Mouse (Mus musculus): Measurements from ENCODE around the gene Plekha8.

The Plekha8 gene

DNA sequence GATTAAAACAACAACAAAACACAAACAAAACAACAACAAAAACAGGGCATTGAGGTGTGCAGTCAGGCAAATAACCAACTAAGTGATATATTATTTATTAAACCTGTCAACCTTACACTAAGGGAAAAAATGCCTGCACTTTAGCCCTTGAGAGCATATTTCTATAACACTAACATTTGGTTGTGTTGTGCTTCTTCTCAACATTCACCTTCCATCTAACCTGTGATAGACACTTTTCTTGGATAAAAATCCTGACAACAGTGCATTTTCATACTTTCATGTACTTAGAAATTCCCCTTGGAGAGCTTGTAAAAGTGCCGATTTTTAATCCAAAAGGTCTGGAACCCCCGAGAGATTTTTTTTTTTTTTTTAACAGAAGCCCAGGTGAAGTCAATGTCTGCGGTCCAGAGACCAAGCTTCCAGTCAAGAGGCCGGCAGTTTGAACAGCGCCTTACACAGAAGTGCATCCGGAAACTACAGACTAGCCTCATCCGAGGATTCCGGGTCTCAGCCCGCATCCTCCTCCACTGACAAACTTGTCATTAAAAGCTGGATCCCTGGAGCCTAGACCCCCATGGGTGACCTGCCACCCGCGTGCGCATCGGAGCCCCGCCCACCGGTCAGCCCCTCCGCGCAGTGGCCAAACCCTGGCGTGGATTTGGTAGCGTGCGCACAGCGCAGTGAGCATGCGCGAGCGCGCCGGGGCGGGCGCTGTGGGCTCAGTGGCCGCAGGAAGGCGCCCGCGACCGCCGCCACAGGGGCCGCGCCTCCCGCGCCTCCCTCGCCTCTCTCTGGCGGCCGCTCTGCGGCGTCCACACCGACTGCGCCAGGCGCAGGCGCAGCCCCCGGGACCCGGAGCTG is at the start of gene Plekha8:
TSS of gene Plekha8 (plus strand) at position 643 of the 861 bp plus-strand sequence.
- peak; percentile 94 for DNase-seq

DNA sequence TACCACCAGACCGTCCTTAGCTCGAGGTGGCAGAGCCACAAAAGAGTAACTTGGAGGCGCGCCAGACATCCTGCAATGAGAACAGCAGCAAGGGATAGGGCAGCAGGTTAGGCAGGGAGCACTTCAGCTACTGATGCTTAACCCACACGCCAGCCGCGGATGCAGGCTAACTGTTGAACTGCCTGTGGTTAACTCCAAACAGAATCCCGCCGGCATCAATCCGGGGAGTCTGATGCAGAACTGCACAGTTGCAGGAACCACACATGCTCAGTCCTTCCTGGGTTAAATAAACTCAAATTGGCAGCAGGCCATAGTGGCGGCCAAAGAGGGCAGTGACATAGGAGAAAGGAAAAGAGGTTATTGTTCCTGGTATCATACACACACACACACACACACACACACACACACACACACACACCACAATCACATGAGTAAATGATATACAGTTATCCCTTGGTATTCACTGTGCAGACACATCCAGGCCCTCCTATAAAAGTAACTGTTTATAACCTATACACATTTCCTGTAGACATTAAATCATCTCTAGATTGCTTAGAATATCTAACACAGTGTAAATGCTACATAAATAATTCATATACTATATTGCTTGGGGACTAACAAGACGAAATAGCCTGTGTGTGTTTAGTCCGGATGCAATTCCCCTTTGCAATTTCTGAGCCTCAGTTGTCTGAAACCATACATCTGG is 46.4 kb upstream of the Plekha8 start:
- peak; percentile 68 for DNase-seq

DNA sequence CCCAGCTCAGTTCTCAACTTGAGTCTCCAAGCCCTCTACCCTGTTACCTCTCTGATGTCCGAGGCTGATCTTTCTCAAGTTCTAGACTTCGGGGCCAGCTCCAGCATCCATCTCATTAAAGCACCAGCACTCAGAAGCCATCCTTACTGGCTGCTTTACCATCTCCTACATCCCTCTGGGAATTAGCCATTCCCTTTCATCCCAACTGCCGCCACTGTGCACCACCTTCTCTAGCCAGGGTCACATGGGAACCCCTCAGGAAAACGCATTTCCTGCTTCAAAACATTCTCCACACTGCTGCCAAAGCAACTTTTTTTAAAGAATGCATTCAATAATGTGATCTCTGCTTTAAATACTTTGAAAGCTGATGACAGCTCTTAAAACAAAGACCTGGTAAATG is 45.6 kb upstream of the Plekha8 start:
- no peak for DNase-seq

DNA sequence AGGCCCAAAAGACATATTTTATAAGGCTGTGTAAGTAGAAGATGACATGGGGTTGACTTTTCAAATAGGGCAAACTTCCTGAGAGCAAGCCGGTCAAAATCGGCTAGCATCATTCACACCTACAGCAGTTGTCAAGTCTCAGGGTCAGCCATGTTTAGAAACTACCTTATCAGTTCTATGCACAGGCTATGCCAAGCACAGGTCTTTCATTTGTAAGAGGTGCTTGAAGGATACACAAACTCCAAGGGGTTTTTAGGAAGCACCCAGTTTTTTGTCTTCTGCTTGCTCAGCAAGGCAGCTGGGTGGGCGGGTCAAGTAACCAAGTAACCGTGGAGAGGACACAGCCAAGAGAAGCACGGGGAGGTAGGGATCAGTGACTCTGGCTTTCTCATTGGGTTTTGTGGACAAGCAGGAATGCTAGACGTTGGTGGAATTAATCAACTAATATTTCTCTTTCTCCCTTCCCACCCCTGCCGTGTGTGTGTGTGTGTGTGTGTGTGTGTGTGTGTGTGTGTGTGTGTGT is 44.0 kb upstream of the Plekha8 start:
- DNase-seq, result no peak

DNA sequence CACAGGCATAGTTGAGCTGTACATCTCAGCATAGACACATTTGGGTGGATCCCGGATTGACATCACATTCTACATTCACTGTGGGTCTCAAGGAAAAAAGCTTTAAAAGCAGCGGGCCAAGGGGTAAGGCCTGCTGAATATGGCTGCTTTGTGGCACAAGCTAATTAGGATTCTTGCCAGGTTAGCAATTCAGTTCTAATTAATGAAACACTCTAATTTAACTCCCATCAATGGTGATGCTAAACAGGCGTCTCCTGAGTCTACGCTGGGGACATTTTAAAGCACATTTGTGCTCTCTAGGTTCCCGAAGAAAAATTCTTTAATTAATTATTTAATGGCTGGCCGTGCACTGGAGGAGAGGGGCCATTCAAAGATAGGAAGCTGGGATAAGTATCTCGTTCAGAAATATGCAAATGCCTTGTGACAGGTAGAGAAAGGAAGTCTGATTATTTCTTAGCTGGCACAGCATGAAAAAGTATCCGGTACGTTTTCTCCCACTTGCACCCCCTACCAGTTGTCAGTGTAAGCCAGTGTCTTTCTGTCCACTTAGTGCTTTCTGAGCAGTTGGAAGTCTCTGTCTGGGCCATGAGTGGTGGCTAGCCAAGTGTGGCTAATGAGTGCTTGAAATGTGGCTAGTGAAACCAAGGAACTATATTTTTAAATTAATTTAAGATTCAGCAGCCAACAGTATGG is 42.0 kb upstream of the Plekha8 start:
- DNase-seq, result no peak

DNA sequence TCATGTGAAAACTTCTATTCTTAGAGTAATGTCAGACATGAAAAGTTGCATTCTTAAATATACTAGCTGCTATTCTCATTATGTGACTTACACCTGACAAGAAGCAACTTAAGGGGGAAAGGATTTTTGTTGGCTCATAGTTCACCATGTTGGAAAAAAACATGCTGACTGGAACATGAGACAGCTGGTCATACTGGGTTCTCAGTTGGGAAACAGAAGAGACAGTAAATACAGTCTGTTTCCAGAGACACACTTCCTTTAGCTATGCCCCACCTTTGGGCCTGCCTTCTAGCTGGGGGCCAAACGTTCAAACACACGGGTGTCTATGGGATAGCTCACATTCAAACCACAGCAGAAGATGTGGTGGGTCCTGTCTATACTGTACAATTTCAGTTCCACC is 41.3 kb upstream of the Plekha8 start:
- peak; percentile 20 for DNase-seq

DNA sequence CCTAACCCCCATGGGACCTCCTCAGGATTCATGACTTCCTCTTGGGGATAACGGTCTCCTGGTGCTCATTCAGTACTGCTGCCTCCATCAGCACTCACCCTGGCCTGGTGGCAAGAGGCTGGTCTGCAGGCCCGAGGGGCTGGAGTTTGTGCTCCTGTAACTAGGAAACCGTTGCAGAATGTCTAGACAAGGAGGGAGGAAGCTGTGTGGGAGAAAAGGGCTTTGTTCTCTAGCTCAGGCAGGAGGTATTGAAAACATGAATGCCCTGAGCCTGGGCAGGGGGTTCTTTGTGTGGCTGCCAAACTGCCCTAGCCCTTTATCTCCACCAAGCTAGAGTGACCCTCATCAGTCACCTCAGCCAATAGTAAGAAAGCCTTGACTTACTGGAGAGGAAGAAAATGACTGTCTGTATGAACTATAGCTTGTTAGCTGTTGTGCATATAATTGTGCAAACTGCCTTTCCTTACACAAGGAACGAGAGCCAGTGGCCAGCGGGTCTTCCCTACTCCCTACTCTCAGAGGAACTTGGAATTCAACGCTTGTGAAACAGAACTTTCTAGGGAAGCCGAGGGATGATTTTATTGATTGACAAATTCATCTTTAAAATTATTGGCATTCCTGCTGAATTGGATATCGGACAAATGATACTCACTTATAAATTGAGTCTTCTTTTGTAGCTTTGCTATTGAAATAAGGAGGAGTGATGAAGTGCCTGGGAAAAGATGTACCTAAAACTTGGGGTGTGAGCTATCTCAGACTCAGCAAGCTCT is 40.4 kb upstream of the Plekha8 start:
- no peak for DNase-seq

DNA sequence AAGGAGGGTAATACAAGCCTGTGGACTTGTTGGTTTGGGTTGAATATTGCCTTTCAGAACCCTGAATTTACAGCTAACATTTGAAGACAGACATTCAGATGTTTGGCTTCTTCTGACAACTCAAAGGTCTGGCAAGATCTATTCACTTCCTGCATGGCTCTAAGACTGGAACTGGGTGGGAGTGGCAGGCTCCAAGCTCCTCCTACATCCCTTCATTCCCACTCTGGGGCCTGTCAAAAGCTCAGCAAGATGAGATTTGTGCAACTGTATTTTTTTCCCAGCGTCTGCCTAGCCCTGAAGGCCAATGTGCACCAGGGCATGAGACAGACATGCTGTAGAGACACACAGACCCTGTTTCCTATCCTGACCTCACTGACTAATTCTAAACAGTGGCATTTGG is 39.1 kb upstream of the Plekha8 start:
- DNase-seq, result peak; percentile 32

DNA sequence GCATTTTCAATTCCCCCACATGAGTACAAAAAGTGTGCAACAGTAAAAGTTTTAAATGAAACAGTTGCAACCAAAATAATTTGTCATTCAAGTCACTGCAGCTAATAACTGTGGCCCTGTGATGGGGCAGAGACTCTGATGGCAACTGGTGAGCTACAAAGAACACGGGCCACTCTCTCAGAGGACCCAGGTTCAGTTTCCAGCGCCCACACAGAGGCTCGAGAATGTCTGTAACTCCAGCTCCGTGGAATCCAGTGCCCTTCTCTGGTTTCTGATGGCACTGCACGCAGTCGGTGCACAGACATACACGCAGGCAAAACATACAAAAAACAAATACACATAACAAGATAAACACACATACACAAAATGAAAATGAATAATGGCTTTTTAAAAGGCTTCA is 37.2 kb upstream of the Plekha8 start:
- no peak for DNase-seq

DNA sequence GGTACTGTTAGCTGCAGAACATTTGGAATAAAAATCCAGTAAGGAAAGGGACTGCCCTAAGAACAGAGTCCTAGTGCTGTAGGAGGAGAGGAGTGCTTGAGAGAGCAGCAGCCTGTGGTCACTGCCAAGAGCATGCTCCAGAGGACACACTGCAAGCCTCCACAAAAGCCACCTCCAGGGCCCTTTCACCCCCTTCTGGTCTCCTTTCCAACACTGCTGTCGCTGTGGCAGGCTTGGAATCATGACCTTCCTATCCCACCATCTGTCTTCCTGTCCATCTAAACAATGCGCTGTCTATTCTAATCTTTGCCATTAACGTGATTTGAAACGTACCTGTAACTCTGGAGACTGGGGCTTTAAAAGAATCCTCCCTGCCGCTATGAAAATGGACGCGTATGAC is 36.4 kb upstream of the Plekha8 start:
- no peak for DNase-seq

DNA sequence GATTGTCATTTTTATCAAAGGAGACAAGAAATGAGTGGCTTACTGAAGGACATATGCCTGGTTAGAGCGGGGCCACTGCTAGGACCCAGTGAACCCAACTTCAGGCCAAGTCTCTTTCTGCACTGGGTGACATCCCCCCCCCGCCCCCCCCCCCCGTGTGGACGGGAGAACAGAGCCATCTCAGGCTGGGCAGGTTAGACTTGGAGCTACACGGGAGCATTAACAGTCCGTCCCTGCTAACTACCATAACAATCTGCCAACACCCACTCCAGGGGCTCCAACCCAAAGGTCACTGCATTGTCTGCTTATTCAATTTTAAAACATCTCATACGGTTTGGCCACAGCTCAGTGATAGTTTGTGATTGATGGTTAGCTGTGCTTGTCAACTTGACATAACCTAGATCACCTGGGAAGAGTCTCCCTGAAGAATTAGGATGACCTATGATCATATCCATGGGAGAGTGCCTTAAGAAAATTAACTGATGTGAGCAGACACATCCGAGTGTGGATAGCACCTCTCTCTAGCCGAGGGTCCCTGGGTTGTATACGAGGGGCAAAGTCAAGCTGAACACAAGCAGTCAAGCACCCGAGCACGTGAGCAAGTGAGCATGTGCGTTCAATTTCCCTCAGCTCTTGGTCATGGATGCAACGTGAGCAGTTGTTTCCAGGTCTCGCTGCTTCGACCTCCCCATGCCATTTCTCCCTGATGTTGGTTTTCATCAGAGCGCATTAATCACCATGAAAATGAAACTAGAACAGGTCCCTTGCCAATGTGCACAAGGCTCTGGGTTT is 32.7 kb upstream of the Plekha8 start:
- DNase-seq, result no peak

DNA sequence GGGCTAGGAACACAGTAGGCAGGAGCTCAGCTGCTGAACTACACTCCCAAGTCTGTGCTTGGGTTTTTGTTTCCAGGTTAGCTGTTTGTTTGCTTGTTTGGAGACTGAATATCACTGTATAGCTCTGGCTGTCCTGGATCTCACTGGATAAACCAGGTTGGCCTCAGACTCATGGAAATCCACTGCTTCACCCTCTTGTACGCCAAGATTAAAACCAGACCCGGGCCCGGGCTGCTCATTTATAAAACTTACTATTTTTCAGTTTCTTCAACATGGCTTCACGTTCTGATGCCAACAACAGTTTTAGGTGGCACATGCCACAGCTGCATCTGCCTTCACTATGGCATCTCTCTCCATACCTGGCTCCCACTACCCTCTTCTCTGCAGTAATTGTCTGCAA is 31.4 kb upstream of the Plekha8 start:
- DNase-seq, result no peak

DNA sequence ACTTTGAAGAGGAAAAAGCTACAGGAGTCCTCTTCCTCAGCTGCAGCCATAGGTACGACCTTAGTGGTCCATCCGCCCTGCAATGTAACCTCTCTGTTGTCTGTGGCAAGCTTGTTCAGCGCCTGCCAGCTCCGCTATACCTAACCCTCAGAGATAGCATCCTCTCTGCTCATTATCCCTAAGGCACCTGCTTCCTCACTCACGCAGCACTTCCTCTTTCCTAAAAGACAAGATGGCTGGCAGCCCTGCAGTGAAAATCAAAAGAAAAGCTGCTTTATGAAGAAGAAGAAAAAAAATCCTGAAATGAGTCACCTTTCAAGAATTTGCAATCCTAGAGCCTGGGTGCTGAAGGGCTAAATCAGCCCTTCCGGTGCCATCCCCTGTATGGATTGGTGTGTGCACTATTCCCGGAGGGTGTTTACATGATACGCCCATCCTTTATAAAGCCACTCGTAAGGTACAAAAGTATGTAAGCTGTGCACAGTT is 30.4 kb upstream of the Plekha8 start:
- DNase-seq, result no peak

DNA sequence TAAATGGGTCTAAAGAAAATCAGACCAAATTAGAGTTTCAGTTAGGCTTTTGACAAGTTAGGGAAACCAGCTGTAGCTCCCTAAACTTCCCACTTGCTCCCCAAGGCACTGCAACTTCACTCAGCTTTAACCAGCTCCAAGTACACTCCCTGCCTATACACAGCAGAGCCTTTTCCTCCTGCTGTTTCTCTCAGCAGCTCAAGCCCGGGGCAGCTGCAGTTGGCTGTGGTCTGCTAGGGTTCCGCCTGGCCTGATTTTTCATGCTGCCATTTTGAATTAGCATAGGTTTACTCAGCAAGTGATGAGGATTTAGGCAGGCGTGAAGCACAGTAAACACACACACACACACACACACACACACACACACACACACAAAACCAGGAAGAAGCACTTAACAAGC is 29.9 kb upstream of the Plekha8 start:
- DNase-seq, result no peak

DNA sequence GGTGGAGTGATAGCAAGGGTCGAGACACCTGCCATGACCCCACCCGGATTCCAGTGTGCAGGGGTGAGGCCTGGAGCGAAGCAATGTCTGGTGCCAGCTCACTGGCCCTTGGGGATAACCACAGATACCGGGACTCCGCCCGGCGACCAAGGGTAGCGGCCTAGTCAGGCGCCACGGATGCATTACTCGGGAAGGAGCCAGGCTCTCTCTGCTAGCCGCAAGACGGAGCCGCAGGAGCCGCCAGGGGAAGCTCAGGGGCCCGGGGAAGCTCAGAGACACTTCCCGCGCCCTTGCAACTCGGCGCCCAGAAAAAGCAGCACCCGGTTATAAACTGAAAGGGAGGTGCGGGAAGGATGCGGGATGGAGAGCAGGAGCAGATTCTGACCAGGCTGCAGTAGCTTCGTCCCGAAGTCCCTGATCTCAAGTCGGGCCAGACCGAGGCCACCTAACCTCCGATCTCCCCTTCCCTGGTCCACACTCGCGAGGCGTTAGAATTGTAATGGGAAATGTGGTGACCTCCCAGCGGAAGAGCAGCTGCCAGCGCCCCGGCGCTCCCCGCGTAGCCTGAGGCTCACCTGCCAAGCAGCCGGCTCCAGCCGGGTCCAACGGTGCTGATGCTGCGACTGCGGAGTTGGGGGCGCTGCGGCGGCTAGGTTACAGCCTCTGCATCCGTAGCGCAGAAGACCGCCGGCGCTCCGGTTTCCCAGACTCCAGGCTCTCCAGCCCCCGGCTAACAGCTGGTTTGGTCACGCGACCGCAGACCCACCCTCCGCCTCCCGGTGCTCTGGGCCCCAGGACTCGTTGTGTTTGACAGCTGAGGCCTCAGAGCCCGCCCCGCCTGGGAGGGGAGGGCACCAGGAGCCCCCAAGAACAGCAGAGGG is 29.0 kb upstream of the Plekha8 start, which contains the start of gene Scrn1:
TSS of gene Scrn1 (minus strand) at position 825 of the 881 bp plus-strand sequence.
- DNase-seq, result peak; percentile 54

DNA sequence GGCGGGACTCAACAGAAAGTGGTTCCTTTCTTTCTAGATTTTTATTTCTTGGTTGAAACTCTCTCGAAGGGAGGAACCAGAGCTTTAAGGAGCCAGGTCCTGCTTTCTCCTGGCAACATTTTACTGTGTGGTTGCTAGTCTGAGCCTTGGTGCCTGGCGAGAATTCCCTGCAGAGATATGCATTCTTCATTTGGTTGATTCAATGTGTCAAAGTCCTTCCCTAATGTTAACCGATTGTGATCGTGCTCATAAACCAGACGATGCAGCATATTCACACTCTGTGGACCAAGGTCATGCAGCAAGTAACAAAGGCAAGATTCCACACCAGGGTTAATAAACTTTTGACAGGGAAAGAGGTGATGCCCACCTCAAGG is 28.4 kb upstream of the Plekha8 start:
- DNase-seq, result no peak

DNA sequence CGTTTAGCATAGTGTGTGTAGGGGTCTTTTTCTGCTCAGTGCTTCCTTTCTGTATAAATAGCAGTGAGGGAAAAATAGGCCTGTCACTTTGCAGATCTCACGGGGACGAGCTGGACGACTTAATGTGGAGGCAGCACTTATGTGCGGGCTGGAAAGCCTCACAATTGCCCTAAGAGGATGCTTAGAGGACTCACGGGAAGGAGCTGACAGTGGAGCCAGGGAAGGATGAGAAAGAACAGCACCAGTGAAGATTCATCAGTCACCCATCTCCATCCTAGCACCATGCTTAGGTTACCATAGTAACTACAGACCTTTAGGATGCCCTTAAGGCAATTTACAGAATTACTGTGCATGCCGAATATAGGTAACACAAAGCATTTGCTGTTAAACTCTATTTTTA is 25.1 kb upstream of the Plekha8 start:
- DNase-seq, result no peak

DNA sequence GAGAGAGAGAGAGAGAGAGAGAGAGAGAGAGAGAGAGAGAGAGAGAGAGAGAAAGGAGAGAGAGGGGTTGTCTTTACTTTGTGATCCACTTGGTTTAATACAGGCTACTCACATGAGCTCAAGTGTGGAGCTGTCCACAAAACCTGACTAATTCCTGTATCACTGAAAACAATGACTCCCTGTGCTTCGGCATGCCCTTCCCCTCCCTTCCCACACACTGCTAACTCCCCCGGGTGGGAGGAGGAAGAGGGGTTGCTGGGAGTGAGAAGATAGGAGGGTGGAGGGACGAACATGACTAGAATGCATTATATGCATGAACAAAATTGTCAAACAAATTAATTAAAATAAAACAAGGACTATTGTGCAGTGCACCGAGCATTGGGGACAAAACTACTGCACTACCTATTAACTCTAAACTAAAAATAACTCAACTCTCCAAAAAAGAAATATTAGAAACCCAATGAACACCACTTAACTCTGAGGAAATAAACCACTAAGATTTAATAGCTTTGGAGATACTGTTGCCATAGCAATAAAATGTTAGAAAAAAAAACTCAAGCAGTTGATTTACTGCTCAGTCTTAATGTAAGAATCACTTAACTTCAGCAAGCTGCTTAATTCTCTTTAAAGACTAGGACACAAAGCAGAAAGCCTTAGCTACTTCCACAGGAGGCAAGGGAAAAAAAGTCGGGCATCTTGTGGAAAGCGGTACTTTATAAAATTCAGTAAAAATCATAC is 21.5 kb upstream of the Plekha8 start:
- no peak for DNase-seq

DNA sequence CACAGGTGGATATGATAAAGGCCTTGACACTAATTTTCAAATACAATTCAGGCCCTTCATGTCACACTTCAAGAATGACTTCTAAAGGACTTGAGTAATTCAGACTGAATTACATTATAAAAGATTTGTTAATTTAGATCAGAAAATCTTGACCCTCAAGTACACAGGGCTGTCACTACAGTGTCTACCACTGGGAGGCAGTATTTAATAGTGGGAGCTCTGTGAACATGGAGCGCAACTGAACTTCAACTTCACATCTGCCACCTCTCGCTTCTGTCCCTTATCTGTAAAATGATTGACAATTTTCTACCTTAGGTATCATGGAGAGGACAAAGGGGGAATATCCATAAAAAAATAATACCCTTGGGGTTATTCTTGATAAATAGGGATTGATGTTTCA is 8.7 kb upstream of the Plekha8 start:
- peak; percentile 76 for DNase-seq

DNA sequence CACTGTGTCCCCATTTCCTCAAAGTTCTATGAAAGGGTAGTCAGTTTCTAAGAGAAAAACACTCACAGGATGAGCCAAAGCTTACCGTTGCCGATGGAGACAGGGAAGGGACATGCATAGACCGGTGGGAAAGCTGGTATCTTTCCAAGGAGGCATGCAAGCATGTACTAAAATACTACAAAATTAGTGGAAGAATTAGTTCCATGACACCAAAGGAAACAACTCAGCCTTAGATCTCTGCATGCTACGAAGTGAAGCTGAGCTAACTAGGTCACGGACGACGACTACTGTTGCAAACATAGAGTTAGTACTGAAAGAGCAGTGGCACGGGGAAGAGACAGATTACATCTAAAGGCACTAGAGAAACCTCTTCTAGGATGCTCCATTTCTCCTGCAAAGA is 8.0 kb upstream of the Plekha8 start:
- DNase-seq, result no peak
